Mouse (Mus musculus) forebrain, embryonic 10.5 days (tissue): ENCODE data around the gene Guca1a. TPM values are rescaled to one million over a fixed set of nuclear protein-coding genes. Genes with fewer than 3 reads are reported as not detected.

Experiments
- DNase-seq: peaks from one replicate; pipeline ENCODE4 v3.0.0-alpha.2; 2017; ENCODE audit warnings: low spot score; ENCODE audit errors: extremely low spot score
- H3K27ac ChIP-seq: fragments of 300-500 bp; sonication (generic); 2 replicates; pipeline ENCODE4 v1.5.1; 2016; ENCODE audit warnings: mild to moderate bottlenecking
- H3K27me3 ChIP-seq: fragments of 300-500 bp; sonication (generic); 2 replicates; pipeline ENCODE4 v1.6.1; 2016; ENCODE audit warnings: mild to moderate bottlenecking; ENCODE audit not compliant: poor library complexity, severe bottlenecking
- H3K36me3 ChIP-seq: fragments of 300-500 bp; sonication (generic); replicated peaks from 2 replicates; pipeline ENCODE4 v1.6.1; 2016; ENCODE audit warnings: mild to moderate bottlenecking, moderate library complexity
- H3K4me1 ChIP-seq: fragments of 300-500 bp; sonication (generic); 2 replicates; pipeline ENCODE4 v1.6.1; 2016
- H3K4me3 ChIP-seq: fragments of 300-500 bp; sonication (generic); 2 replicates; pipeline ENCODE4 v1.5.1; 2016; ENCODE audit warnings: mild to moderate bottlenecking, moderate library complexity
- H3K9me3 ChIP-seq: fragments of 300-500 bp; sonication (generic); 2 replicates; pipeline ENCODE4 v1.6.1; 2016; ENCODE audit warnings: mild to moderate bottlenecking, moderate library complexity
- WGBS: fragments of 180-500 bp; shearing (Covaris S2); methylation state at CpG from one replicate; pipeline ENCODE4 v1.1.7; 2016; 5-methylcytosine and 5-hydroxymethylcytosine counted together
- polyA plus RNA-seq: library from polyadenylated mRNA; unstranded; fragments of >200 nt; fragmentation: Nextera tagmentation; extraction: Ambion mirVana; gene quantifications from 2 replicates; pipeline ENCODE4 v1.2.1, GENCODE M21; 2016

The Guca1a gene
- polyA plus RNA-seq, 1 experiment from 2014 or later, result 0.99 TPM

- H3K27ac ChIP-seq, result no peak overlapping the region
- WGBS, result 13% methylated on average over 4 of the region's 4 CpGs
These were observed 28.9 kb downstream of the Guca1a start for GRCm38 (mm10) chr17:47371451-47371850.

GRCm38 (mm10) chr17:47369087-47369443 lies 31.3 kb downstream of the Guca1a start:
- H3K27ac ChIP-seq, result peak overlapping the region; percentile 86
- WGBS, result 2% methylated on average over 20 of the region's 20 CpGs

More at GRCm38 (mm10) chr17:47371451-47371850, 28.9 kb downstream of the Guca1a start:
- no peaks in the 10 kb centered on the region for H3K9me3 ChIP-seq
- H3K4me3 ChIP-seq, result no peak overlapping the region
- peaks cover 15% of the 10 kb centered on the region for H3K27me3 ChIP-seq
- H3K36me3 ChIP-seq, result peaks cover 46% of the 10 kb centered on the region
- peak; percentile 62 for DNase-seq
- peaks cover 15% of the 10 kb centered on the region for H3K4me1 ChIP-seq

GRCm38 (mm10) chr17:47368401-47369086 lies 31.8 kb downstream of the Guca1a start, which contains the start of gene Mrps10:
Mrps10 (plus strand) TSS chr17:47368887.
- H3K4me1 ChIP-seq, result peaks cover 15% of the 10 kb centered on the region
- peak within 1 kb of the TSS; percentile 85 for H3K4me3 ChIP-seq
- peak within 1 kb of the TSS; percentile 86 for H3K27ac ChIP-seq
- peak; percentile 92 for DNase-seq
- no peaks in the 10 kb centered on the region for H3K9me3 ChIP-seq
- WGBS, result 4% methylated on average over 35 of the region's 35 CpGs
- H3K36me3 ChIP-seq, result peaks cover 17% of the 10 kb centered on the region
- H3K27me3 ChIP-seq, result peaks cover 34% of the 10 kb centered on the region

More at GRCm38 (mm10) chr17:47369087-47369443, 31.3 kb downstream of the Guca1a start:
- Histone ChIP-seq H3K4me3 (peak overlapping the region; percentile 85), H3K9me3 (no peaks in the 10 kb centered on the region), H3K36me3 (peaks cover 23% of the 10 kb centered on the region), H3K4me1 (peaks cover 15% of the 10 kb centered on the region), H3K27me3 (peaks cover 34% of the 10 kb centered on the region)
- DNase-seq, result no peak

GRCm38 (mm10) chr17:47361343-47361742 lies 39.0 kb downstream of the Guca1a start:
- peaks cover 36% of the 10 kb centered on the region for H3K36me3 ChIP-seq
- peaks cover 7% of the 10 kb centered on the region; the same call in 1 of the 2 replicates for H3K4me1 ChIP-seq
- H3K4me3 ChIP-seq, result no peak overlapping the region
- H3K27me3 ChIP-seq, result peaks cover 19% of the 10 kb centered on the region
- H3K27ac ChIP-seq, result no peak overlapping the region
- no peaks in the 10 kb centered on the region for H3K9me3 ChIP-seq
- no peak for DNase-seq
- WGBS, result 89% methylated on average over 11 of the region's 11 CpGs

- WGBS, result 45% methylated on average over 6 of the region's 6 CpGs
- Histone ChIP-seq H3K36me3 (peaks cover 50% of the 10 kb centered on the region), H3K27ac (no peak overlapping the region), H3K4me3 (no peak overlapping the region), H3K4me1 (peaks cover 7% of the 10 kb centered on the region; the same call in 1 of the 2 replicates), H3K27me3 (peaks cover 5% of the 10 kb centered on the region; the same call in 1 of the 2 replicates), H3K9me3 (no peaks in the 10 kb centered on the region)
- DNase-seq, result no peak
These were observed 40.4 kb downstream of the Guca1a start for GRCm38 (mm10) chr17:47359964-47360363.

GRCm38 (mm10) chr17:47349721-47350319 lies 50.6 kb downstream of the Guca1a start:
- Histone ChIP-seq H3K36me3 (peaks cover 94% of the 10 kb centered on the region), H3K9me3 (peaks cover 39% of the 10 kb centered on the region), H3K4me3 (no peak overlapping the region), H3K27me3 (no peaks in the 10 kb centered on the region), H3K4me1 (no peaks in the 10 kb centered on the region), H3K27ac (no peak overlapping the region)
- no peak for DNase-seq
- WGBS, result 85% methylated on average over 3 of the region's 3 CpGs

Other genes with a start within 250 kb of the Guca1a start
- gene Mrps10, start 31.7 kb downstream of the Guca1a start, polyA plus RNA-seq, result 77.3 and 81.9 TPM in 2 replicates
- 1.3 and 1.5 TPM in 2 replicates for gene Guca1b, start 15.2 kb downstream of the Guca1a start, polyA plus RNA-seq
- gene AI661453, start 36.0 kb upstream of the Guca1a start, polyA plus RNA-seq, result 0.22 and 0.37 TPM in 2 replicates
- 0.27 TPM in 1 of 2 replicates, not detected in the other for gene 1700001C19Rik, start 36.8 kb upstream of the Guca1a start, polyA plus RNA-seq
- 32.5 and 33.3 TPM in 2 replicates for gene Taf8, start 101.7 kb upstream of the Guca1a start, polyA plus RNA-seq
- gene Ccnd3, start 104.5 kb upstream of the Guca1a start, polyA plus RNA-seq, result 296 and 313 TPM in 2 replicates
- 43.2 and 45.4 TPM in 2 replicates for gene Bysl, start 210.9 kb upstream of the Guca1a start, polyA plus RNA-seq
- 43.4 and 47.5 TPM in 2 replicates for gene Med20, start 211.0 kb upstream of the Guca1a start, polyA plus RNA-seq
- 1.5 and 1.9 TPM in 2 replicates for gene Gm20517, start 211.0 kb upstream of the Guca1a start, polyA plus RNA-seq
- gene Usp49, start 230.1 kb upstream of the Guca1a start, polyA plus RNA-seq, result 5.0 and 6.0 TPM in 2 replicates